Mouse (Mus musculus) kidney, postnatal 0 days (tissue): ENCODE measurements at regions not wholly inside any gene's neighbourhood (a gene's known extent, or its start where the extent isn't known, plus 50 kb on each side); places are given as distances from the start of the nearest gene placed in this dataset.

ENCODE experiments used
- ATAC-seq: fragments of 200-750 bp; cut with Nextera tagmentation; replicated peaks from 2 replicates; pipeline ENCODE4 v1.8.0; 2017; ENCODE audit warnings: low read depth, moderate number of reproducible peaks, moderate TSS enrichment, moderate library complexity; ENCODE audit not compliant: low FRiP score
- DNase-seq: peaks from one replicate; pipeline ENCODE4 v3.0.0-alpha.2; 2016; ENCODE audit warnings: low spot score
- H3K27ac ChIP-seq: fragments of 300-500 bp; sonication (generic); 2 replicates; pipeline ENCODE4 v1.5.1; 2014; ENCODE audit warnings: mild to moderate bottlenecking
- H3K27me3 ChIP-seq: fragments of 300-500 bp; sonication (generic); 2 replicates; pipeline ENCODE4 v1.6.1; 2014; ENCODE audit warnings: low read length, mixed read lengths; ENCODE audit not compliant: insufficient read depth
- H3K36me3 ChIP-seq: fragments of 300-500 bp; sonication (generic); 2 replicates; pipeline ENCODE4 v1.6.1; 2014; ENCODE audit warnings: low read length, mixed read lengths; ENCODE audit not compliant: insufficient read depth
- H3K4me1 ChIP-seq: fragments of 300-500 bp; sonication (generic); replicated peaks from 2 replicates; pipeline ENCODE4 v1.6.1; 2014; ENCODE audit warnings: antibody characterized with exemption, low read length, mixed read lengths; ENCODE audit not compliant: insufficient read depth
- H3K4me2 ChIP-seq: fragments of 300-500 bp; sonication (generic); 2 replicates; pipeline ENCODE4 v1.6.1; 2014; ENCODE audit warnings: mild to moderate bottlenecking, low read length, moderate library complexity, mixed read lengths
- H3K4me3 ChIP-seq: fragments of 300-500 bp; sonication (generic); replicated peaks from 2 replicates; pipeline ENCODE4 v1.5.1; 2014; ENCODE audit warnings: low read depth, low read length
- H3K9ac ChIP-seq: fragments of 300-500 bp; sonication (generic); 2 replicates; pipeline ENCODE4 v1.6.1; 2014; ENCODE audit warnings: low read depth, low read length
- H3K9me3 ChIP-seq: fragments of 300-500 bp; sonication (generic); replicated peaks from 2 replicates; pipeline ENCODE4 v1.6.1; 2016; ENCODE audit warnings: low read length, inconsistent platforms, mixed read lengths
- CTCF ChIP-seq: IDR thresholded peaks from 2 replicates; pipeline ENCODE4 v1.5.1; 2016; ENCODE audit warnings: antibody characterized with exemption, low read depth, mild to moderate bottlenecking, moderate library complexity
- WGBS: fragments of 180-500 bp; shearing (Covaris S2); extraction: QIAGEN DNeasy Blood & Tissue Kit; methylation state at CpG from one replicate; pipeline ENCODE4 v1.1.7; 2014; 5-methylcytosine and 5-hydroxymethylcytosine counted together

DNA sequence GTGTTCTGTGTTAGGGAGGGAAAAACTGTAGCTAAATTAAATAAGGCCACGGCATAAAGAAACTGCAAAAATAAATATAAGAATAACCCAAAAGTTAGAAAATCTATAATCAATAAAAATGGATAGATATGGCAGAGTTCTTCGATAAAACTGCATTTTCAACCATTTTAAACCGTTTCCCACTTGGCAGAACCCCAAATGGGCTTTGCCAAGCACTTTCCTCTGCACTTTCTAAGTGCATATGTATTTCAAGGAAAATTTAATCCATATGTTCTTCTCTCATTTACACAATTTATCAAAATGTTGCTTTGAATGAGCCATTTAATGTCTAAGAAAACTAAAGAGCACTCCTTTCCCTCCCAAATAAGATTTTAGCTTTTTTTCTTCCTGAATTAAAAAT, 165.7 kb upstream of the Satb2 start:
- Histone ChIP-seq H3K4me1 (no peaks in the 10 kb centered on the region), H3K27ac (no peak overlapping the region), H3K9me3 (no peaks in the 10 kb centered on the region), H3K9ac (no peak overlapping the region), H3K4me2 (no peak overlapping the region), H3K27me3 (no peaks in the 10 kb centered on the region), H3K36me3 (no peaks in the 10 kb centered on the region), H3K4me3 (no peak overlapping the region)
- DNase-seq (no peak), ATAC-seq (no peak)
- no peak for TF ChIP-seq CTCF
- 78% methylated on average over 3 of the region's 3 CpGs for WGBS

DNA sequence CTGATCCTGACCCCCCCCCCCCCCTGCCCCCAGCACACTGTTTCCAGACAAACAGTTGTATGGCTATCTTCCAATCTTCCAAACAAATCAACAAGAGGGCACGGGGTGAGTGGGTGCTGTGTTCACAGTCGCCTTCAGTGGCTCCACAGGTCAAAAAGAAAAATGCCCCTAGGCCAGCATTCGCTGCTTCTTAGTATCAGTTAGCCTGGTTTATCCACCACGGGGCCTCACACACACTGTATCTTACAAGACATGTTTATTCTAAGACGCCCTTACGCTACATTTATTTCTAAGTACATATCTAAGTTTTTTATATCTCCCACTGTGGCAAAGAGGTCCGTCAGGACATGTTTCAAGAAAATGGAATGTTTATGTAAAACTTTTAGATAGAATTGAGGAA, 177.4 kb upstream of the Satb2 start:
- no peaks in the 10 kb centered on the region for H3K27me3 ChIP-seq
- no peak for TF ChIP-seq CTCF
- no peak overlapping the region for H3K9ac ChIP-seq
- no peaks in the 10 kb centered on the region for H3K4me1 ChIP-seq
- DNase-seq (no peak), ATAC-seq (no peak)
- 84% methylated on average over 7 of the region's 7 CpGs for WGBS
- no peak overlapping the region for H3K4me3 ChIP-seq
- no peaks in the 10 kb centered on the region for H3K36me3 ChIP-seq
- no peak overlapping the region for H3K4me2 ChIP-seq
- no peaks in the 10 kb centered on the region for H3K9me3 ChIP-seq
- no peak overlapping the region for H3K27ac ChIP-seq

GRCm38 (mm10) chr1:57164443-57164842, 186.0 kb upstream of the Satb2 start:
- Histone ChIP-seq H3K9me3 (no peaks in the 10 kb centered on the region), H3K27ac (no peak overlapping the region), H3K27me3 (no peaks in the 10 kb centered on the region), H3K4me3 (no peak overlapping the region), H3K4me2 (no peak overlapping the region), H3K9ac (no peak overlapping the region), H3K4me1 (no peaks in the 10 kb centered on the region), H3K36me3 (no peaks in the 10 kb centered on the region)
- no peak for DNase-seq
- 90% methylated on average over 1 of the region's 1 CpGs for WGBS
- no peak for TF ChIP-seq CTCF
- no peak for ATAC-seq

DNA sequence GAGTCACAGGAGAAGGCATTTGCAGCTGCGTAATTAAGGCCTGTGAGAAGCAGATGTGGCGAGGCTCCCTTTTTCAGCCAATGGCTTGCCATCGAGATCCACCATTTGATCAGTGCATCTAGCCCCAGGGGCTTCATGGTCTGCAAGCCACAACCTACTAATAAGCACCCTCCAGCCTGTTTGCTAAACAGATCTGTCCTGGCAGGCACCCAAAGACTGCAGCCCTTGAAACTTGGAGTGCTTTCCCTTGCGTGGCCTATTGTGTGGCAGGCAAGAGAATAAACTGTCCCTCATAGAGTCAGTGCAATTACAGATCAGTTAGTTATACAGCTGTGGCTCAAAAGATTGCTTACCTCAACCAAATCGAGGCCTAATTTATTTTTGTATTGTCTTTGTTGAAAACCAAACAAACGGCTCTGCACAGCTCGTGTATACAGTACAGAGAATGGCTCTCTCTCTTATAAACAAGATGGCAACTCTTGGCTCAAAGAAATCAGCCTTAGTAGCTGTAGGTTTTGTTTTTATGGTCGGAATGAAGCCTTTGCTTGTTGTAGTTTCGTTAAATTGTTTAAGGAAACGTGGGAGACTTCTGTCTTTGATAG, 195.9 kb upstream of the Satb2 start:
- no peak overlapping the region for H3K4me2 ChIP-seq
- no peaks in the 10 kb centered on the region for H3K36me3 ChIP-seq
- no peak for TF ChIP-seq CTCF
- no peak overlapping the region for H3K9ac ChIP-seq
- H3K4me3 ChIP-seq = no peak overlapping the region
- H3K4me1 ChIP-seq = no peaks in the 10 kb centered on the region
- no peaks in the 10 kb centered on the region for H3K9me3 ChIP-seq
- WGBS = 67% methylated on average over 10 of the region's 10 CpGs
- ATAC-seq (no peak), DNase-seq (no peak)
- no peaks in the 10 kb centered on the region for H3K27me3 ChIP-seq
- H3K27ac ChIP-seq = no peak overlapping the region

GRCm38 (mm10) chr1:57188796-57189319, 188.6 kb upstream of the 1700066M21Rik start:
- Histone ChIP-seq H3K9me3 (no peaks in the 10 kb centered on the region), H3K27me3 (no peaks in the 10 kb centered on the region), H3K36me3 (no peaks in the 10 kb centered on the region), H3K27ac (no peak overlapping the region), H3K4me1 (no peaks in the 10 kb centered on the region), H3K4me3 (no peak overlapping the region), H3K9ac (no peak overlapping the region), H3K4me2 (no peak overlapping the region)
- DNase-seq (no peak), ATAC-seq (no peak)
- 78% methylated on average over 5 of the region's 5 CpGs for WGBS
- TF ChIP-seq CTCF = no peak

DNA sequence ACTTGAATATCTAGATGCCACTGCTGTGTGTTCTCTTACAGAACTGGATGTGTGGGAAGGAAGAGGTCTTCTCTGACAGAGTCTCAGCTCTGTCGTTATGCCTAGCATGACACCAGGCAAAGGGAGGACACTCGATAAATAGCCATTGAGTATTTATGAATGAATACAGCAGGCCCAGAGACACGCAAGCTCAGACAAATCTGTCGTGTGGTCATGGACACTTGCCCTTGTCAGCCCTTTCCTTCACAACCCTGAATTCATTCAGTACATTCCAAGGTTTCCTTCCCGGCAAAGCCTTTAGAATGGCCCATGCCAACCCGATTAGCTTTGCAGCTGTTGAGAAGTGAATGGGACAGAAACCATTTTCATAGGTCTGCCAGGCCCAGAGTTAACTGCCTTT, 176.1 kb upstream of the 1700066M21Rik start:
- H3K9ac ChIP-seq = no peak overlapping the region
- H3K9me3 ChIP-seq = no peaks in the 10 kb centered on the region
- H3K4me2 ChIP-seq = no peak overlapping the region
- no peak for TF ChIP-seq CTCF
- H3K27me3 ChIP-seq = no peaks in the 10 kb centered on the region
- ATAC-seq (no peak), DNase-seq (no peak)
- no peaks in the 10 kb centered on the region for H3K36me3 ChIP-seq
- no peak overlapping the region for H3K4me3 ChIP-seq
- no peaks in the 10 kb centered on the region for H3K4me1 ChIP-seq
- H3K27ac ChIP-seq = no peak overlapping the region
- WGBS = 65% methylated on average over 6 of the region's 6 CpGs

DNA sequence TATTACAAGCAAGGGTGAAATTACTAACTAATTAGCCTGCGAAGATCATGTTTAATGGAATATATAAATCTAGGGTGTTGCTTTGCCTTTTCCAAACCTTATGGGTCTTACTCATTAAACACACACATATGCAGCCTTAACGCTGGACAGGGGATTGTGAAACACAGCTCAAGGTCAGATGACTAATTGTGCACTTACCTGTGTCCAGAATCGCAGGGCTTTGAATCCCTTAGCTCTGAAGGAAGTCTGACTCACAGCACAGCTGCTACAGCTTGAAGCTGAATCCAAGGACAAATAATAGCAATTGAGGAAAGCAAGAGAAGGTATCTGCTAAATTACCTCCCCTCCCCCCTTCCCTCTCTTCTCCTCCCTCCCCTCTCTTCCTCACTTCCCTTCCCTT, 173.1 kb upstream of the 1700066M21Rik start:
- Histone ChIP-seq H3K4me3 (no peak overlapping the region), H3K4me1 (no peaks in the 10 kb centered on the region), H3K9ac (no peak overlapping the region), H3K36me3 (no peaks in the 10 kb centered on the region), H3K9me3 (no peaks in the 10 kb centered on the region), H3K4me2 (no peak overlapping the region), H3K27ac (no peak overlapping the region), H3K27me3 (no peaks in the 10 kb centered on the region)
- 39% methylated on average over 3 of the region's 3 CpGs for WGBS
- TF ChIP-seq CTCF = no peak
- no peak for DNase-seq
- no peak; the same call in 1 of the 2 replicates for ATAC-seq
